Mouse (Mus musculus) kidney, postnatal 0 days (tissue): Measurements from ENCODE around the gene Hhat. TPM values are rescaled to one million over a fixed set of nuclear protein-coding genes. Genes with fewer than 3 reads are reported as not detected.
A peak's percentile ranks its signal among the peaks of the same experiment; 100 is the strongest.

Source experiments
- ATAC-seq: fragments of 200-750 bp; cut with Nextera tagmentation; replicated peaks from 2 replicates; pipeline ENCODE4 v1.8.0; 2017; ENCODE audit warnings: low read depth, moderate number of reproducible peaks, moderate TSS enrichment, moderate library complexity; ENCODE audit not compliant: low FRiP score
- DNase-seq: peaks from one replicate; pipeline ENCODE4 v3.0.0-alpha.2; 2016; ENCODE audit warnings: low spot score
- H3K27ac ChIP-seq: fragments of 300-500 bp; sonication (generic); 2 replicates; pipeline ENCODE4 v1.5.1; 2014; ENCODE audit warnings: mild to moderate bottlenecking
- H3K27me3 ChIP-seq: fragments of 300-500 bp; sonication (generic); 2 replicates; pipeline ENCODE4 v1.6.1; 2014; ENCODE audit warnings: low read length, mixed read lengths; ENCODE audit not compliant: insufficient read depth
- H3K36me3 ChIP-seq: fragments of 300-500 bp; sonication (generic); 2 replicates; pipeline ENCODE4 v1.6.1; 2014; ENCODE audit warnings: low read length, mixed read lengths; ENCODE audit not compliant: insufficient read depth
- H3K4me1 ChIP-seq: fragments of 300-500 bp; sonication (generic); replicated peaks from 2 replicates; pipeline ENCODE4 v1.6.1; 2014; ENCODE audit warnings: antibody characterized with exemption, low read length, mixed read lengths; ENCODE audit not compliant: insufficient read depth
- H3K4me2 ChIP-seq: fragments of 300-500 bp; sonication (generic); 2 replicates; pipeline ENCODE4 v1.6.1; 2014; ENCODE audit warnings: mild to moderate bottlenecking, low read length, moderate library complexity, mixed read lengths
- H3K4me3 ChIP-seq: fragments of 300-500 bp; sonication (generic); replicated peaks from 2 replicates; pipeline ENCODE4 v1.5.1; 2014; ENCODE audit warnings: low read depth, low read length
- H3K9ac ChIP-seq: fragments of 300-500 bp; sonication (generic); 2 replicates; pipeline ENCODE4 v1.6.1; 2014; ENCODE audit warnings: low read depth, low read length
- H3K9me3 ChIP-seq: fragments of 300-500 bp; sonication (generic); replicated peaks from 2 replicates; pipeline ENCODE4 v1.6.1; 2016; ENCODE audit warnings: low read length, inconsistent platforms, mixed read lengths
- CTCF ChIP-seq: IDR thresholded peaks from 2 replicates; pipeline ENCODE4 v1.5.1; 2016; ENCODE audit warnings: antibody characterized with exemption, low read depth, mild to moderate bottlenecking, moderate library complexity
- WGBS: fragments of 180-500 bp; shearing (Covaris S2); extraction: QIAGEN DNeasy Blood & Tissue Kit; methylation state at CpG from one replicate; pipeline ENCODE4 v1.1.7; 2014; 5-methylcytosine and 5-hydroxymethylcytosine counted together
- polyA plus RNA-seq: library from polyadenylated mRNA; unstranded; fragments of >200 nt; fragmentation: Nextera tagmentation; extraction: Ambion mirVana; gene quantifications from 2 replicates; pipeline ENCODE4 v1.2.1, GENCODE M21; 2015

Hhat gene
- polyA plus RNA-seq, 1 experiment from 2014 or later: 13.5 TPM

- H3K4me2 ChIP-seq: no peak overlapping the region
- peak; percentile 60 for DNase-seq
Measured at GRCm38 (mm10) chr1:192806168-192807157, 35.4 kb upstream of the Hhat start.

DNA sequence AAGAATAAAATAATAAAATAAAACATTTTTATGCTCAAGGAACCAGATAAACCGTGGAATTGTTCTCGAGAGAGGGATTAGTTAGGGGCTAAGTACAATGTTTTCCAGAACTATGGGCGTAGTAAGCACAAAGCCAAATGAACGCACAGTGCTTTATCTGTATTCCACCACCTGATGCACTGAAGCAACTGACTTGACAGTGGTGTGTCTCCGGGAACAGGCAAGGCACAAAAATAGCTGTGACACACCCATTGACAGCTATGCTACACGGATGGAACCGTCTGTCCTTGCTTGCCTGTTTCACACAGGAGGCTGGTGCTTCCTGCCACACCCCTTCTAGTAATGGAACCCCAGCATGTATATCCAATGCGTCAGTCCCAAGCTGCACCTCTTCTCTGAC is 29.3 kb upstream of the Hhat start:
- Histone ChIP-seq H3K4me3 (no peak overlapping the region), H3K9ac (no peak overlapping the region), H3K36me3 (no peaks in the 10 kb centered on the region), H3K27ac (no peak overlapping the region), H3K27me3 (no peaks in the 10 kb centered on the region), H3K4me1 (peaks cover 14% of the 10 kb centered on the region), H3K9me3 (no peaks in the 10 kb centered on the region), H3K4me2 (no peak overlapping the region)
- TF ChIP-seq CTCF: no peak
- no peak for ATAC-seq
- WGBS: 88% methylated on average over 8 of the region's 8 CpGs
- no peak for DNase-seq

More at GRCm38 (mm10) chr1:192806168-192807157, 35.4 kb upstream of the Hhat start:
- Histone ChIP-seq H3K4me3 (no peak overlapping the region), H3K27me3 (no peaks in the 10 kb centered on the region), H3K9me3 (no peaks in the 10 kb centered on the region), H3K4me1 (no peaks in the 10 kb centered on the region; the same call in 1 of the 2 replicates), H3K9ac (no peak overlapping the region), H3K36me3 (no peaks in the 10 kb centered on the region), H3K27ac (0 out of 2 replicates have a peak overlapping the region, but pooled peaks have one; percentile 19)
- WGBS: 46% methylated on average over 9 of the region's 10 CpGs
- ATAC-seq: 0 out of 2 replicates have a peak, but pooled peaks have one; percentile 36
- no peak for TF ChIP-seq CTCF

DNA sequence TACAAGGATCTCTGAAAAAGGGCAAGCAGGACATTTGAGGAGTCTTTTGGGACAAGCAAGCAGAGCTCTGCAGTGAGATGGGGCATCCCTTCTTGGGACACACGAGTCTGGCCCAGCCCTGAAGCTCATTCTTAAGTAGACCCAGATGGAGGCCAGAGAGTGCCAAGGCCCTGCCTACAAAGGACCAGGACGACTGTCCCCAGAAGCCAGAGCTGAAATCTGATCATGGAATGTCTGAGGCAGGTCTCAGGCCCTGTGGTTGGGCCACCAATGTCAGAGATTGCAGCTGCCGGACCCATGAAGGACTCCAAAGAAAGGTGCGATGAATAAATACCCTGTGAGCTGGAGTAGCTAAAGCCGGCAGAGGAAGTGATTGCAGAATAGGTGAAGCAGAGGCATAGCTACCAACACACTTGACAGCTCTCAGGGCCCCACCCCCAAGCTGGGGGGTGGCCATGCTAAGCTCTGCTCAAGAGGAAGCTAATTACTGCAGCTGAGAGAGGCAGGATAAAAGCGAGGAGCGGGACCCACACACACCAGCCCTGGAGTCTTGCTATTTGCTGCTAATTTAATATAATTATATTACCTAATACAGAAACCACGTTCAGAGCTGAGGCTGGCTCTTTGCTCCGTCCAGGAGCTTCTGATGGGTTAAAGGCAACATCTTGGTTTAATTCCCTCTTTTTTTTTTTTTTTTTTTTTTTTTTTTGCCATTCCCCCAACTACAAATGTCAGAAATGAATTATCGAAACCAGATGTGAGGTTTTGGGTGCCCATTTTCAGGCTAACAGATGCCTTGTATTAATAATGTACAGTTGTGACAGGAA is 28.4 kb upstream of the Hhat start:
- TF ChIP-seq CTCF: no peak
- WGBS: 36% methylated on average over 10 of the region's 10 CpGs
- no peaks in the 10 kb centered on the region for H3K27me3 ChIP-seq
- no peak overlapping the region for H3K4me3 ChIP-seq
- H3K36me3 ChIP-seq: no peaks in the 10 kb centered on the region
- ATAC-seq (no peak), DNase-seq (no peak)
- no peaks in the 10 kb centered on the region for H3K9me3 ChIP-seq
- H3K9ac ChIP-seq: no peak overlapping the region
- H3K4me1 ChIP-seq: peaks cover 14% of the 10 kb centered on the region
- H3K27ac ChIP-seq: peak overlapping the region; percentile 85
- H3K4me2 ChIP-seq: no peak overlapping the region

DNA sequence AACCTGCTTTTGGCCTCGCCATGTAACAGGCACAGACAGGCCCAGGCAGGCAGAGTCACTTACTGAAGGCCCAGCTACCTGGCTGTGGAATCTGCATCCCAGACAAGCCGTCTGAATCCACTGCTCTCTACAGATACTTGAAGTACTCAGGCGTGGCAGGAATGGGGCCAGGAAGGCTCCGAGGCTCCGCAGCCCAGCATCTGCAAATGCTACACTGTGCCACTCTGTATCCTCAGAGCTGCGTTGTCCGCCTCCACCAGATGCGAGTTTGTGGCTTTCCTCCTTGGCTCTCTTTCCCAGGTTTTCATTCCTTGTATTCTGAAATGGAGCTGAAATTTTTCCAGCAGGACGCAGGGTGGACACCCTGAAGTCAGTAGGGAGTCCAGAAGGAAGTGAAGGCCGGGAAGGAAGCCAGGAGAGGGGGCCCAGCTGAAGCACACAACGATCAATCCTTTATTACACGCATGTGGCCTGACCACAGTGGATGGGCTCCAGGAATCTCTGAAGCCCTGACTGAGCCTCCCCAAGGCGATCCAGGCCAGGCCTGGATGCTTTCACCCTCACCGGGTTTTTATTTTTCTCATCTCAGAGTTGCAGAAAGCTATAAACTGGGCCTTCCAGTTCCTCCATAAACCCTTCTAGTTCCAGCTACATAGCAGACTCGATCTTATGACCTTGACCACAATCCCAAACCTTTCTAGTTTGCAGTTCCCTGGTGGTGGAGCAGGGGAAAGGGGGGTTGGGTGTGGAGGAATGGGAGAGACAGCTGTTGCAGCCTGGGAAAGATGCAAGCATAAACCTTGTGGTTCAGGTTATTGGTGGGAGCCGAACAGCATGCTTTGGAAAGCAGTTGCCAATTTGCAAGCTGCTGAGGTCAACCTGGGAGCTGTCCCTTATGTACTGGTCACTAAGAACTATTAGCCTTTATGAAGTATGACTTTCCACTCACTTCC is 27.5 kb upstream of the Hhat start:
- H3K27ac ChIP-seq: peak overlapping the region; percentile 85
- TF ChIP-seq CTCF: no peak; the same call in 1 of the 2 replicates
- H3K4me2 ChIP-seq: no peak overlapping the region
- no peak overlapping the region for H3K4me3 ChIP-seq
- no peaks in the 10 kb centered on the region for H3K27me3 ChIP-seq
- H3K4me1 ChIP-seq: peaks cover 14% of the 10 kb centered on the region
- H3K9me3 ChIP-seq: no peaks in the 10 kb centered on the region
- H3K36me3 ChIP-seq: no peaks in the 10 kb centered on the region
- DNase-seq (peak; percentile 89), ATAC-seq (peak; percentile 41; the same call in 1 of the 2 replicates)
- WGBS: 47% methylated on average over 16 of the region's 16 CpGs
- no peak overlapping the region for H3K9ac ChIP-seq

- Histone ChIP-seq H3K27me3 (no peaks in the 10 kb centered on the region), H3K4me2 (no peak overlapping the region), H3K27ac (no peak overlapping the region), H3K9me3 (no peaks in the 10 kb centered on the region), H3K4me1 (peaks cover 14% of the 10 kb centered on the region), H3K9ac (no peak overlapping the region), H3K4me3 (no peak overlapping the region), H3K36me3 (no peaks in the 10 kb centered on the region)
- WGBS: 79% methylated on average over 3 of the region's 3 CpGs
- TF ChIP-seq CTCF: no peak
- ATAC-seq (no peak), DNase-seq (no peak)
Measured at GRCm38 (mm10) chr1:192797011-192797274, 25.9 kb upstream of the Hhat start.
